Mouse (Mus musculus) cerebellum, postnatal 14 days (tissue): Measurements from ENCODE around the gene Txn1.
A peak's percentile ranks its signal among the peaks of the same experiment; 100 is the strongest.

Experiments
- DNase-seq, 2 experiments: peaks; one replicate each; pipeline ENCODE4 v3.0.0; 2021; ENCODE audit warnings: mixed read lengths in 2 of 2

Txn1 gene

GRCm38 (mm10) chr4:57956029-57956960, at the start of gene Txn1:
Gene Txn1 (minus strand): TSS chr4:57956411.
- DNase-seq, result peak; percentile 97 to 98

- DNase-seq, result peak in 1 of 2 experiments; percentile 19
Observed at GRCm38 (mm10) chr4:58003501-58003900, 47.3 kb upstream of the Txn1 start.

- no peak for DNase-seq
Observed at GRCm38 (mm10) chr4:57991425-57991824, 35.2 kb upstream of the Txn1 start.

GRCm38 (mm10) chr4:57974400-57975117, 18.3 kb upstream of the Txn1 start:
- no peak for DNase-seq

GRCm38 (mm10) chr4:57973592-57974268, 17.5 kb upstream of the Txn1 start:
- DNase-seq, result no peak

- DNase-seq, result no peak
Observed at GRCm38 (mm10) chr4:57970285-57970684, 14.1 kb upstream of the Txn1 start.

- DNase-seq, result no peak
Observed at GRCm38 (mm10) chr4:57967195-57967594, 11.0 kb upstream of the Txn1 start.

- no peak for DNase-seq
Observed at GRCm38 (mm10) chr4:57965516-57965915, 9.3 kb upstream of the Txn1 start.

GRCm38 (mm10) chr4:57964143-57964542, 7.9 kb upstream of the Txn1 start:
- no peak for DNase-seq

GRCm38 (mm10) chr4:57959056-57959455, 2.8 kb upstream of the Txn1 start:
- no peak for DNase-seq

- no peak for DNase-seq
Observed at GRCm38 (mm10) chr4:57958098-57958497, 1.9 kb upstream of the Txn1 start.

- peak; percentile 45 to 54 for DNase-seq
Observed at GRCm38 (mm10) chr4:57957200-57958085, 1.2 kb upstream of the Txn1 start.

- peak; percentile 72 to 73 for DNase-seq
Observed at GRCm38 (mm10) chr4:57955544-57955958, 660 bp downstream of the Txn1 start.

GRCm38 (mm10) chr4:57954991-57955390, 1.2 kb downstream of the Txn1 start:
- DNase-seq, result peak in 1 of 2 experiments; percentile 22

- no peak for DNase-seq
Observed at GRCm38 (mm10) chr4:57954580-57954979, 1.6 kb downstream of the Txn1 start.

GRCm38 (mm10) chr4:57953796-57954195, 2.4 kb downstream of the Txn1 start:
- peak in 1 of 2 experiments; percentile 7 for DNase-seq

GRCm38 (mm10) chr4:57952891-57953290, 3.3 kb downstream of the Txn1 start:
- DNase-seq, result no peak

- no peak for DNase-seq
Observed at GRCm38 (mm10) chr4:57952416-57952815, 3.8 kb downstream of the Txn1 start.

GRCm38 (mm10) chr4:57949866-57950265, 6.3 kb downstream of the Txn1 start:
- DNase-seq, result no peak

- DNase-seq, result no peak
Observed at GRCm38 (mm10) chr4:57947476-57947875, 8.7 kb downstream of the Txn1 start.

GRCm38 (mm10) chr4:57947036-57947435, 9.2 kb downstream of the Txn1 start:
- DNase-seq, result no peak

- no peak for DNase-seq
Observed at GRCm38 (mm10) chr4:57942892-57943291, 13.3 kb downstream of the Txn1 start.
